In the genomic region with DNA sequence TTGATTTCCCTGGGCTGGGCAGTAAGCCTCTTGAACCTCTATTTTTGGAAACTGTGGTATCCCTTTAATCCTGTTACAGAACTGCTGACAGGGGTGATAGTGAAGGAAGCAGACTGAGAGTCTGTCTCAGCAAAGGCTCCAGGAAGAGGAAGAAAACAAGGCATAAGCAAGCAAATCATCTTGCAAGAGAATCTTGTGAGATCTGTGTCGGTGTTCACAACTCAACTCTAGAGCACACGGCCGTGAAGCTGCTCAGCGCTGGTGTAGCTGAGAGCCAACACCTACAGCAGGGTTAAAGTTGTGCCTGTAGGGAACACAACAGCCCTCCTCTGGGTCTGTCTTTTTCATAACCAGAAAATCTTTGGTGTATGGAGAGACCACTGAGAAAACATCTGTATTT, we compare ENCODE assay signal across 18 mouse cellular contexts.
A peak's percentile ranks its signal among the peaks of the same experiment; 100 is the strongest.
DNase-seq lines count a peak whose midpoint lies in the region; ATAC-seq and TF ChIP-seq lines count a peak whose summit lies in the region.
"Had no signal": no experiment of that assay in that cellular context is flagged by ENCODE, and none has a peak within 500 bp of the region (broad histone marks: within the 10 kb centered on the region; RNA-seq: fewer than 3 reads in every experiment).

No protein-coding gene starts in this region.

- WGBS in spleen, adult 2 months, result 61% methylated on average over 4 of the region's 4 CpGs
- WGBS in heart, embryonic 12.5 days, result 15% methylated on average over 4 of the region's 4 CpGs

- no peak overlapping the region for H3K4me3 ChIP-seq in layer of hippocampus, adult 2 months
- no peak overlapping the region for H3K4me3 ChIP-seq in spleen, adult 2 months (ENCODE audit: extremely low read depth, insufficient read depth, insufficient read length)
- no peak overlapping the region for H3K4me3 ChIP-seq in heart, embryonic 12.5 days
- H3K4me3 ChIP-seq: embryonic facial prominence, embryonic 12.5 days; forebrain, embryonic 13.5 days; limb, embryonic 13.5 days; midbrain, embryonic 15.5 days; neural tube, embryonic 15.5 days had no signal

- no peak for DNase-seq in layer of hippocampus, adult 2 months (ENCODE audit: low spot score in 2 of 2)
- no peak for DNase-seq in layer of hippocampus, postnatal 10 days (ENCODE audit: low spot score in 2 of 2)
- DNase-seq in spleen, adult 2 months (ENCODE audit: low read depth in 1 of 2, low spot score in 2 of 2), result no peak
- no peak for DNase-seq in spleen, postnatal 4 days (ENCODE audit: low spot score in 2 of 2)
- peak; percentile 53 for DNase-seq in naive thymus-derived CD4-positive, alpha-beta T cell, adult 2 months (ENCODE audit: low read depth)
- DNase-seq in frontal cortex, postnatal 10 days (ENCODE audit: low spot score in 2 of 2), result no peak
- no peak for DNase-seq in cerebellum, adult 18-20 months
- DNase-seq: cerebellum, postnatal 14 days; gastrocnemius, postnatal 25 days; layer of hippocampus, adult 9-11 months; right cerebral cortex, postnatal 25 days had no signal

- peak overlapping the region; percentile 34 for H3K27ac ChIP-seq in layer of hippocampus, adult 2 months
- H3K27ac ChIP-seq in spleen, adult 2 months (ENCODE audit: insufficient read depth, low read length), result peak overlapping the region; percentile 59; the same call in 1 of the 2 replicates
- peak overlapping the region; percentile 84 for H3K27ac ChIP-seq in heart, embryonic 12.5 days (ENCODE audit: poor library complexity, severe bottlenecking)
- H3K27ac ChIP-seq: embryonic facial prominence, embryonic 12.5 days; forebrain, embryonic 13.5 days; hindbrain, postnatal 0 days; limb, embryonic 13.5 days; midbrain, embryonic 15.5 days; neural tube, embryonic 15.5 days had no signal

- no peak for ATAC-seq in heart, embryonic 12.5 days (ENCODE audit: insufficient number of reproducible peaks, low FRiP score)
- ATAC-seq: forebrain, embryonic 13.5 days; hindbrain, postnatal 0 days; midbrain, embryonic 15.5 days had no signal

- TF ChIP-seq POLR2A in spleen, adult 2 months (IDR thresholded peaks at IDR 0.05; ENCODE audit: low read depth, low read length), result no peak

- H3K4me1 ChIP-seq in spleen, adult 2 months (ENCODE audit: control insufficient read depth, insufficient read depth, insufficient read length), result no peaks in the 10 kb centered on the region
- peaks cover 17% of the 10 kb centered on the region for H3K4me1 ChIP-seq in heart, embryonic 12.5 days (replicated peaks)
- H3K4me1 ChIP-seq: embryonic facial prominence, embryonic 12.5 days; forebrain, embryonic 13.5 days; limb, embryonic 13.5 days; midbrain, embryonic 15.5 days; neural tube, embryonic 15.5 days had no signal

- H3K36me3 ChIP-seq in spleen, adult 2 months (ENCODE audit: control insufficient read depth, insufficient read depth, low read length), result peaks cover 3% of the 10 kb centered on the region; the same call in 1 of the 2 replicates
- peaks cover 5% of the 10 kb centered on the region for H3K36me3 ChIP-seq in heart, embryonic 12.5 days
- H3K36me3 ChIP-seq: midbrain, embryonic 15.5 days had no signal

- no peak for TF ChIP-seq CTCF in layer of hippocampus, adult 2 months (conservative IDR thresholded peaks at IDR 0.05)
- TF ChIP-seq CTCF in spleen, adult 2 months (IDR thresholded peaks at IDR 0.05; ENCODE audit: extremely low read depth, insufficient read depth, insufficient read length, insufficient replicate concordance), result no peak

- H3K4me2 ChIP-seq in heart, embryonic 12.5 days, result peak overlapping the region; percentile 45
- H3K4me2 ChIP-seq: embryonic facial prominence, embryonic 12.5 days; forebrain, embryonic 13.5 days; limb, embryonic 13.5 days; midbrain, embryonic 15.5 days; neural tube, embryonic 15.5 days had no signal

- H3K9me3 ChIP-seq in heart, embryonic 12.5 days (replicated peaks), result no peaks in the 10 kb centered on the region
- H3K9me3 ChIP-seq: embryonic facial prominence, embryonic 12.5 days; forebrain, embryonic 13.5 days; limb, embryonic 13.5 days; midbrain, embryonic 15.5 days; neural tube, embryonic 15.5 days had no signal

- H3K9ac ChIP-seq in heart, embryonic 12.5 days, result no peak overlapping the region
- H3K9ac ChIP-seq: embryonic facial prominence, embryonic 12.5 days; forebrain, embryonic 13.5 days; limb, embryonic 13.5 days; midbrain, embryonic 15.5 days; neural tube, embryonic 15.5 days had no signal

- no peaks in the 10 kb centered on the region for H3K27me3 ChIP-seq in spleen, adult 2 months (ENCODE audit: control insufficient read depth, insufficient read depth, low read length)
- no peaks in the 10 kb centered on the region for H3K27me3 ChIP-seq in heart, embryonic 12.5 days (replicated peaks)
- H3K27me3 ChIP-seq: embryonic facial prominence, embryonic 12.5 days; forebrain, embryonic 13.5 days; limb, embryonic 13.5 days; midbrain, embryonic 15.5 days; neural tube, embryonic 15.5 days had no signal

Comparison
In these comparisons a context has a peak if more than half of its experiments do, and no peak if none do; other contexts are left out.
1. H3K27ac ChIP-seq: peak in every context shown above with its lines; median percentile 84 in heart, embryonic 12.5 days; 59 in spleen, adult 2 months; 34 in layer of hippocampus, adult 2 months.